Mouse (Mus musculus): ENCODE data around the gene Sema4c. TPM values are rescaled to one million over a fixed set of nuclear protein-coding genes. Genes with fewer than 3 reads are reported as not detected.
A peak's percentile ranks its signal among the peaks of the same experiment; 100 is the strongest.

The Sema4c gene
- polyA plus RNA-seq, 1 experiment, result 6.7 TPM

- H3K4me1 ChIP-seq (ENCODE audit: control insufficient read depth, insufficient read depth, insufficient read length, low read length), result peaks cover 16% of the 10 kb centered on the region
- peak overlapping the region; percentile 90 for H3K27ac ChIP-seq (replicated peaks; ENCODE audit: low read depth, low read length)
- no peak overlapping the region for H3K4me3 ChIP-seq (ENCODE audit: insufficient read depth, low read depth, low read length)
These were observed 29.7 kb upstream of the Sema4c start for GRCm38 (mm10) chr1:36587860-36588259.

GRCm38 (mm10) chr1:36586288-36586687 is 28.1 kb upstream of the Sema4c start:
- Histone ChIP-seq H3K27ac (replicated peaks; ENCODE audit: low read depth, low read length) (no peak overlapping the region), H3K4me3 (ENCODE audit: insufficient read depth, low read depth, low read length) (no peak overlapping the region), H3K4me1 (ENCODE audit: control insufficient read depth, insufficient read depth, insufficient read length, low read length) (peaks cover 28% of the 10 kb centered on the region)

- Histone ChIP-seq H3K27ac (replicated peaks; ENCODE audit: low read depth, low read length) (no peak overlapping the region), H3K4me3 (ENCODE audit: insufficient read depth, low read depth, low read length) (no peak overlapping the region), H3K4me1 (ENCODE audit: control insufficient read depth, insufficient read depth, insufficient read length, low read length) (peaks cover 29% of the 10 kb centered on the region)
These were observed 25.4 kb upstream of the Sema4c start for GRCm38 (mm10) chr1:36583408-36584116.

GRCm38 (mm10) chr1:36582211-36582610 is 24.1 kb upstream of the Sema4c start:
- no peak overlapping the region for H3K4me3 ChIP-seq (ENCODE audit: insufficient read depth, low read depth, low read length)
- peaks cover 31% of the 10 kb centered on the region for H3K4me1 ChIP-seq (ENCODE audit: control insufficient read depth, insufficient read depth, insufficient read length, low read length)
- H3K27ac ChIP-seq (replicated peaks; ENCODE audit: low read depth, low read length), result peak overlapping the region; percentile 28; the same call in 1 of the 2 replicates

- Histone ChIP-seq H3K4me3 (ENCODE audit: insufficient read depth, low read depth, low read length) (no peak overlapping the region), H3K4me1 (ENCODE audit: control insufficient read depth, insufficient read depth, insufficient read length, low read length) (peaks cover 35% of the 10 kb centered on the region), H3K27ac (replicated peaks; ENCODE audit: low read depth, low read length) (peak overlapping the region; percentile 82)
These were observed 23.1 kb upstream of the Sema4c start for GRCm38 (mm10) chr1:36581260-36581659.

- H3K4me3 ChIP-seq (ENCODE audit: insufficient read depth, low read depth, low read length), result peak overlapping the region; percentile 43
- peaks cover 35% of the 10 kb centered on the region for H3K4me1 ChIP-seq (ENCODE audit: control insufficient read depth, insufficient read depth, insufficient read length, low read length)
- H3K27ac ChIP-seq (replicated peaks; ENCODE audit: low read depth, low read length), result peak overlapping the region; percentile 82
These were observed 22.4 kb upstream of the Sema4c start for GRCm38 (mm10) chr1:36580384-36581207.

- Histone ChIP-seq H3K4me1 (ENCODE audit: control insufficient read depth, insufficient read depth, insufficient read length, low read length) (peaks cover 37% of the 10 kb centered on the region), H3K4me3 (ENCODE audit: insufficient read depth, low read depth, low read length) (peak overlapping the region; percentile 43; the same call in 1 of the 2 replicates), H3K27ac (replicated peaks; ENCODE audit: low read depth, low read length) (peak overlapping the region; percentile 82)
These were observed 21.8 kb upstream of the Sema4c start for GRCm38 (mm10) chr1:36579974-36580383.

- Histone ChIP-seq H3K4me1 (ENCODE audit: control insufficient read depth, insufficient read depth, insufficient read length, low read length) (peaks cover 45% of the 10 kb centered on the region), H3K4me3 (ENCODE audit: insufficient read depth, low read depth, low read length) (no peak overlapping the region), H3K27ac (replicated peaks; ENCODE audit: low read depth, low read length) (no peak overlapping the region)
These were observed 19.0 kb upstream of the Sema4c start for GRCm38 (mm10) chr1:36576991-36577675.

- peaks cover 44% of the 10 kb centered on the region for H3K4me1 ChIP-seq (ENCODE audit: control insufficient read depth, insufficient read depth, insufficient read length, low read length)
- H3K4me3 ChIP-seq (ENCODE audit: insufficient read depth, low read depth, low read length), result no peak overlapping the region
- H3K27ac ChIP-seq (replicated peaks; ENCODE audit: low read depth, low read length), result no peak overlapping the region
These were observed 17.2 kb upstream of the Sema4c start for GRCm38 (mm10) chr1:36575347-36575746.

GRCm38 (mm10) chr1:36574196-36574955 is 16.2 kb upstream of the Sema4c start:
- H3K4me1 ChIP-seq (ENCODE audit: control insufficient read depth, insufficient read depth, insufficient read length, low read length), result peaks cover 45% of the 10 kb centered on the region

GRCm38 (mm10) chr1:36573524-36573923 is 15.4 kb upstream of the Sema4c start:
- H3K4me1 ChIP-seq (ENCODE audit: control insufficient read depth, insufficient read depth, insufficient read length, low read length), result peaks cover 54% of the 10 kb centered on the region
- no peak overlapping the region for H3K27ac ChIP-seq (replicated peaks; ENCODE audit: low read depth, low read length)
- H3K4me3 ChIP-seq (ENCODE audit: insufficient read depth, low read depth, low read length), result no peak overlapping the region

More at GRCm38 (mm10) chr1:36574196-36574955, 16.2 kb upstream of the Sema4c start:
- no peak overlapping the region for H3K27ac ChIP-seq (replicated peaks; ENCODE audit: low read depth, low read length)
- H3K4me3 ChIP-seq (ENCODE audit: insufficient read depth, low read depth, low read length), result no peak overlapping the region

GRCm38 (mm10) chr1:36572709-36573108 is 14.6 kb upstream of the Sema4c start:
- H3K4me1 ChIP-seq (ENCODE audit: control insufficient read depth, insufficient read depth, insufficient read length, low read length), result peaks cover 51% of the 10 kb centered on the region
- H3K4me3 ChIP-seq (ENCODE audit: insufficient read depth, low read depth, low read length), result no peak overlapping the region
- peak overlapping the region; percentile 76; the same call in 1 of the 2 replicates for H3K27ac ChIP-seq (replicated peaks; ENCODE audit: low read depth, low read length)

GRCm38 (mm10) chr1:36572140-36572700 is 14.1 kb upstream of the Sema4c start:
- peak overlapping the region; percentile 76 for H3K27ac ChIP-seq (replicated peaks; ENCODE audit: low read depth, low read length)
- H3K4me1 ChIP-seq (ENCODE audit: control insufficient read depth, insufficient read depth, insufficient read length, low read length), result peaks cover 51% of the 10 kb centered on the region
- no peak overlapping the region for H3K4me3 ChIP-seq (ENCODE audit: insufficient read depth, low read depth, low read length)

- Histone ChIP-seq H3K27ac (replicated peaks; ENCODE audit: low read depth, low read length) (peak overlapping the region; percentile 76), H3K4me3 (ENCODE audit: insufficient read depth, low read depth, low read length) (no peak overlapping the region), H3K4me1 (ENCODE audit: control insufficient read depth, insufficient read depth, insufficient read length, low read length) (peaks cover 48% of the 10 kb centered on the region)
These were observed 13.5 kb upstream of the Sema4c start for GRCm38 (mm10) chr1:36571627-36572026.

All from brown adipose tissue, adult 24 weeks (tissue).